Mouse (Mus musculus) CH12.LX (cell line): ENCODE results near the gene Irf2.

ENCODE experiments used
- CTCF ChIP-seq, 2 experiments: IDR thresholded peaks in 1 of 2; conservative IDR thresholded peaks in 1 of 2; 2 replicates each; pipeline ENCODE4 v1.5.1; 2011 to 2012; ENCODE audit warnings: low read depth in 2 of 2, low read length in 2 of 2, improper control_type of control experiment in 1 of 2, inconsistent platforms in 1 of 2, mild to moderate bottlenecking in 1 of 2, moderate library complexity in 1 of 2
- KAT2A ChIP-seq: IDR thresholded peaks from 2 replicates; pipeline ENCODE4 v1.6.1; 2012; ENCODE audit warnings: low read length, improper control_type of control experiment, inconsistent platforms; ENCODE audit not compliant: insufficient replicate concordance
- USF2 ChIP-seq: conservative IDR thresholded peaks from 2 replicates; pipeline ENCODE4 v1.6.1; 2011; ENCODE audit warnings: low read depth, low read length, improper control_type of control experiment

GRCm38 (mm10) chr8:46720656-46721055 is 18.9 kb upstream of the Irf2 start:
- TF ChIP-seq CTCF (conservative IDR thresholded peaks at IDR 0.05 in 1 of 2, IDR thresholded peaks at IDR 0.05 in 1 of 2; ENCODE audit: low read depth in 2 of 2, low read length in 2 of 2) (no peak), KAT2A (no peak), USF2 (no peak)
